Mouse (Mus musculus): ENCODE data around the gene Mup9.
"Not testable (repeated sequence)": the region's sequence is repeated elsewhere in the genome, so short reads cannot be mapped to it uniquely, and the experiment has no call there.

Gene Mup9

DNA sequence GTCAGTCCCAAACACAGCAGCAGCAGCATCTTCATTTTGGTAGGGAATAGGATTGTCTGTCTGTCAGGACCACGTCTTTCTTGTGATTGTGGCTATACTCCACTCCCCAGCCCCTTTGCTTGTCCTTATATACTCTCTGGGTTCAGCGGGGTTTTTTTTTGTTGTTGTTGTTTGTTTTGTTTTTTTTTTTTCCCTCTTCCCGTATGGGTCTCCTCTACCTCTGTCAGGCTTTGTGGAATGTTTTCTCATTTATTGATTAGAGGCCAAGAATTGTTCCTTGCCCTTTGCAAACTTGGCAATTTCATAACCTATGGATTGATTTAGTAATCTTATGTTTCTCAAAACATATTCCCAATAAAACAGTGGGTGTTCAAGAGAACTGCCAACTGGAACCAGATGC, at the start of gene Mup9:
Gene Mup9, minus strand, starts transcription at position 101 of the 400 bp plus-strand sequence.
- DNase-seq (ENCODE audit: low spot score in 2 of 2) = not testable (repeated sequence)
